Mouse (Mus musculus): ENCODE results near the gene Ksr2. TPM values are rescaled to one million over a fixed set of nuclear protein-coding genes. Genes with fewer than 3 reads are reported as not detected.

The Ksr2 gene
- polyA plus RNA-seq, 1 experiment from 2014 or later: 1.4 TPM

DNA sequence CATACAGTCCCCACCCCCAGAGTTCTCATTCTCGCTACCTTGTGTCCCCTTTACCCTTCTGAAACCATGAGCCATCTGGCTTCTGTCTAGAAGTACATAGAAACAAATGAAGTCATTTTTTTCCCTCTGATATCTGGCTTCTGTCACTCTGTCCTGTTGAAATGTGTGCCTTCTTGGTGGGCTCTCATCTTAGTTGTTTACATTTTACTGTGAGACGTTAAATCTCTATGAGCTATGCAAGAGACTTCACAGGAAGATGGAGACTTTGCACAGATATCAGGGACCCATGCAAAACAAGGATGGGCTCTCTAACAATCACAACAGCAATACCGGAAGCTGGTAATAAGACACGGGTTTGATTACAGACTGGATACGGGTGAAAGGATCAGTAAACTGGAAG is 222.0 kb downstream of the Ksr2 start:
- 88% methylated on average over 5 of the region's 5 CpGs for WGBS
- no peak for ATAC-seq (ENCODE audit: insufficient read depth, low FRiP score, low TSS enrichment)
- H3K4me3 ChIP-seq (ENCODE audit: low read depth, low read length): no peak overlapping the region

GRCm38 (mm10) chr5:117641585-117641984 is 227.8 kb downstream of the Ksr2 start:
- Histone ChIP-seq H3K27ac (ENCODE audit: low read depth, low read length) (no peak overlapping the region), H3K9me3 (ENCODE audit: control insufficient read depth, low read length) (no peaks in the 10 kb centered on the region), H3K36me3 (ENCODE audit: control insufficient read depth, insufficient read depth, low read length) (no peaks in the 10 kb centered on the region), H3K9ac (ENCODE audit: low read length) (no peak overlapping the region), H3K4me1 (ENCODE audit: control insufficient read depth, insufficient read depth, low read length) (no peaks in the 10 kb centered on the region), H3K27me3 (ENCODE audit: control insufficient read depth, insufficient read depth, low read length) (no peaks in the 10 kb centered on the region), H3K4me2 (ENCODE audit: low read depth) (no peak overlapping the region), H3K4me3 (ENCODE audit: low read depth, low read length) (no peak overlapping the region)
- 81% methylated on average over 6 of the region's 6 CpGs for WGBS
- DNase-seq (ENCODE audit: low spot score) (no peak), ATAC-seq (ENCODE audit: insufficient read depth, low FRiP score, low TSS enrichment) (no peak)

More for the DNA sequence above, 222.0 kb downstream of the Ksr2 start:
- no peak overlapping the region for H3K9ac ChIP-seq (ENCODE audit: low read length)
- DNase-seq (ENCODE audit: low spot score): no peak
- H3K9me3 ChIP-seq (ENCODE audit: control insufficient read depth, low read length): no peaks in the 10 kb centered on the region
- no peak overlapping the region for H3K4me2 ChIP-seq (ENCODE audit: low read depth)
- no peaks in the 10 kb centered on the region for H3K36me3 ChIP-seq (ENCODE audit: control insufficient read depth, insufficient read depth, low read length)
- H3K27ac ChIP-seq (ENCODE audit: low read depth, low read length): no peak overlapping the region
- H3K4me1 ChIP-seq (ENCODE audit: control insufficient read depth, insufficient read depth, low read length): no peaks in the 10 kb centered on the region
- H3K27me3 ChIP-seq (ENCODE audit: control insufficient read depth, insufficient read depth, low read length): no peaks in the 10 kb centered on the region

GRCm38 (mm10) chr5:117651238-117651886 is 237.6 kb downstream of the Ksr2 start:
- Histone ChIP-seq H3K4me3 (ENCODE audit: low read depth, low read length) (no peak overlapping the region), H3K4me2 (ENCODE audit: low read depth) (no peak overlapping the region), H3K27me3 (ENCODE audit: control insufficient read depth, insufficient read depth, low read length) (no peaks in the 10 kb centered on the region), H3K27ac (ENCODE audit: low read depth, low read length) (no peak overlapping the region), H3K9me3 (ENCODE audit: control insufficient read depth, low read length) (no peaks in the 10 kb centered on the region), H3K4me1 (ENCODE audit: control insufficient read depth, insufficient read depth, low read length) (no peaks in the 10 kb centered on the region), H3K36me3 (ENCODE audit: control insufficient read depth, insufficient read depth, low read length) (no peaks in the 10 kb centered on the region), H3K9ac (ENCODE audit: low read length) (no peak overlapping the region)
- 50% methylated on average over 14 of the region's 14 CpGs for WGBS
- DNase-seq (ENCODE audit: low spot score) (no peak), ATAC-seq (ENCODE audit: insufficient read depth, low FRiP score, low TSS enrichment) (no peak)

DNA sequence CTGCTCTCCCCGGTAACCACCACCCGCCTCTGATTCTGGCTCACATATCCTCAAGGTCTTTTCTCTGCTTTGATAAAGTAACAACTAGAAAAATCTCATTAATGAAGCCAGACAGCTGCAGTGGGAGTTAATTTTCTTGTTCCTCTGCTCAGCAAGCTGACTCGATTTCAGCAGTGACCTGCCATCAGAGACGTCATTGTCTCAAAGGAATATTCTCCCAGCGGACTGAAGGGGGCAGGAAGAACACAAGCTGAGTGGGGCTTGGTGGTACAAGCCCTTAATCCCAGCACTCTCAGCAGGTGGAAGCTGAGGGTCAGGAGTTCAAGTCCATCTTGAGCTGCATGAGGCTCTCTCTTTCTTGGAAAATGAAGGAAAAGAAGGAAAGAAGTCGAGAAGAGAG is 244.8 kb downstream of the Ksr2 start:
- WGBS: 49% methylated on average over 6 of the region's 6 CpGs
- no peaks in the 10 kb centered on the region for H3K27me3 ChIP-seq (ENCODE audit: control insufficient read depth, insufficient read depth, low read length)
- H3K27ac ChIP-seq (ENCODE audit: low read depth, low read length): no peak overlapping the region
- ATAC-seq (ENCODE audit: insufficient read depth, low FRiP score, low TSS enrichment) (no peak), DNase-seq (ENCODE audit: low spot score) (no peak)
- H3K4me1 ChIP-seq (ENCODE audit: control insufficient read depth, insufficient read depth, low read length): no peaks in the 10 kb centered on the region
- H3K9ac ChIP-seq (ENCODE audit: low read length): no peak overlapping the region
- H3K4me2 ChIP-seq (ENCODE audit: low read depth): no peak overlapping the region
- H3K36me3 ChIP-seq (ENCODE audit: control insufficient read depth, insufficient read depth, low read length): no peaks in the 10 kb centered on the region
- H3K4me3 ChIP-seq (ENCODE audit: low read depth, low read length): no peak overlapping the region
- H3K9me3 ChIP-seq (ENCODE audit: control insufficient read depth, low read length): no peaks in the 10 kb centered on the region

GRCm38 (mm10) chr5:117659596-117659995 is 245.8 kb downstream of the Ksr2 start:
- DNase-seq (ENCODE audit: low spot score) (no peak), ATAC-seq (ENCODE audit: insufficient read depth, low FRiP score, low TSS enrichment) (no peak)
- 76% methylated on average over 13 of the region's 13 CpGs for WGBS
- H3K27ac ChIP-seq (ENCODE audit: low read depth, low read length): no peak overlapping the region
- H3K9me3 ChIP-seq (ENCODE audit: control insufficient read depth, low read length): no peaks in the 10 kb centered on the region
- H3K9ac ChIP-seq (ENCODE audit: low read length): no peak overlapping the region
- no peak overlapping the region for H3K4me2 ChIP-seq (ENCODE audit: low read depth)
- H3K4me3 ChIP-seq (ENCODE audit: low read depth, low read length): no peak overlapping the region
- H3K36me3 ChIP-seq (ENCODE audit: control insufficient read depth, insufficient read depth, low read length): no peaks in the 10 kb centered on the region
- no peaks in the 10 kb centered on the region for H3K27me3 ChIP-seq (ENCODE audit: control insufficient read depth, insufficient read depth, low read length)
- H3K4me1 ChIP-seq (ENCODE audit: control insufficient read depth, insufficient read depth, low read length): no peaks in the 10 kb centered on the region

- Histone ChIP-seq H3K4me1 (ENCODE audit: control insufficient read depth, insufficient read depth, low read length) (no peaks in the 10 kb centered on the region), H3K36me3 (ENCODE audit: control insufficient read depth, insufficient read depth, low read length) (no peaks in the 10 kb centered on the region), H3K9me3 (ENCODE audit: control insufficient read depth, low read length) (no peaks in the 10 kb centered on the region), H3K4me3 (ENCODE audit: low read depth, low read length) (no peak overlapping the region), H3K27ac (ENCODE audit: low read depth, low read length) (no peak overlapping the region), H3K27me3 (ENCODE audit: control insufficient read depth, insufficient read depth, low read length) (no peaks in the 10 kb centered on the region), H3K9ac (ENCODE audit: low read length) (no peak overlapping the region), H3K4me2 (ENCODE audit: low read depth) (no peak overlapping the region)
- ATAC-seq (ENCODE audit: insufficient read depth, low FRiP score, low TSS enrichment) (no peak), DNase-seq (ENCODE audit: low spot score) (no peak)
- 20% methylated on average over 9 of the region's 9 CpGs for WGBS
These were observed 251.4 kb downstream of the Ksr2 start for GRCm38 (mm10) chr5:117665181-117665580.

- H3K9ac ChIP-seq (ENCODE audit: low read length): no peak overlapping the region
- no peaks in the 10 kb centered on the region for H3K4me1 ChIP-seq (ENCODE audit: control insufficient read depth, insufficient read depth, low read length)
- ATAC-seq (ENCODE audit: insufficient read depth, low FRiP score, low TSS enrichment) (no peak), DNase-seq (ENCODE audit: low spot score) (no peak)
- 82% methylated on average over 3 of the region's 4 CpGs for WGBS
- H3K27ac ChIP-seq (ENCODE audit: low read depth, low read length): no peak overlapping the region
- no peaks in the 10 kb centered on the region for H3K27me3 ChIP-seq (ENCODE audit: control insufficient read depth, insufficient read depth, low read length)
- H3K36me3 ChIP-seq (ENCODE audit: control insufficient read depth, insufficient read depth, low read length): no peaks in the 10 kb centered on the region
- no peak overlapping the region for H3K4me2 ChIP-seq (ENCODE audit: low read depth)
- no peak overlapping the region for H3K4me3 ChIP-seq (ENCODE audit: low read depth, low read length)
- no peaks in the 10 kb centered on the region for H3K9me3 ChIP-seq (ENCODE audit: control insufficient read depth, low read length)
These were observed 253.5 kb downstream of the Ksr2 start for GRCm38 (mm10) chr5:117667314-117667713.

GRCm38 (mm10) chr5:117669265-117669664 is 255.5 kb downstream of the Ksr2 start:
- DNase-seq (ENCODE audit: low spot score) (no peak), ATAC-seq (ENCODE audit: insufficient read depth, low FRiP score, low TSS enrichment) (no peak)
- Histone ChIP-seq H3K27me3 (ENCODE audit: control insufficient read depth, insufficient read depth, low read length) (no peaks in the 10 kb centered on the region), H3K4me1 (ENCODE audit: control insufficient read depth, insufficient read depth, low read length) (no peaks in the 10 kb centered on the region), H3K4me3 (ENCODE audit: low read depth, low read length) (no peak overlapping the region), H3K9me3 (ENCODE audit: control insufficient read depth, low read length) (no peaks in the 10 kb centered on the region), H3K9ac (ENCODE audit: low read length) (no peak overlapping the region), H3K27ac (ENCODE audit: low read depth, low read length) (no peak overlapping the region), H3K4me2 (ENCODE audit: low read depth) (no peak overlapping the region), H3K36me3 (ENCODE audit: control insufficient read depth, insufficient read depth, low read length) (no peaks in the 10 kb centered on the region)
- 85% methylated on average over 4 of the region's 4 CpGs for WGBS

- ATAC-seq (ENCODE audit: insufficient read depth, low FRiP score, low TSS enrichment): no peak
- Histone ChIP-seq H3K4me3 (ENCODE audit: low read depth, low read length) (no peak overlapping the region), H3K9ac (ENCODE audit: low read length) (no peak overlapping the region), H3K4me1 (ENCODE audit: control insufficient read depth, insufficient read depth, low read length) (no peaks in the 10 kb centered on the region), H3K27me3 (ENCODE audit: control insufficient read depth, insufficient read depth, low read length) (no peaks in the 10 kb centered on the region), H3K36me3 (ENCODE audit: control insufficient read depth, insufficient read depth, low read length) (no peaks in the 10 kb centered on the region), H3K27ac (ENCODE audit: low read depth, low read length) (no peak overlapping the region), H3K4me2 (ENCODE audit: low read depth) (no peak overlapping the region), H3K9me3 (ENCODE audit: control insufficient read depth, low read length) (no peaks in the 10 kb centered on the region)
- WGBS: 61% methylated on average over 7 of the region's 7 CpGs
- DNase-seq (ENCODE audit: low spot score): no peak
These were observed 256.0 kb downstream of the Ksr2 start for GRCm38 (mm10) chr5:117669843-117670242.
